Mouse (Mus musculus): ENCODE results near the gene Arhgap11a.

Arhgap11a gene

DNA sequence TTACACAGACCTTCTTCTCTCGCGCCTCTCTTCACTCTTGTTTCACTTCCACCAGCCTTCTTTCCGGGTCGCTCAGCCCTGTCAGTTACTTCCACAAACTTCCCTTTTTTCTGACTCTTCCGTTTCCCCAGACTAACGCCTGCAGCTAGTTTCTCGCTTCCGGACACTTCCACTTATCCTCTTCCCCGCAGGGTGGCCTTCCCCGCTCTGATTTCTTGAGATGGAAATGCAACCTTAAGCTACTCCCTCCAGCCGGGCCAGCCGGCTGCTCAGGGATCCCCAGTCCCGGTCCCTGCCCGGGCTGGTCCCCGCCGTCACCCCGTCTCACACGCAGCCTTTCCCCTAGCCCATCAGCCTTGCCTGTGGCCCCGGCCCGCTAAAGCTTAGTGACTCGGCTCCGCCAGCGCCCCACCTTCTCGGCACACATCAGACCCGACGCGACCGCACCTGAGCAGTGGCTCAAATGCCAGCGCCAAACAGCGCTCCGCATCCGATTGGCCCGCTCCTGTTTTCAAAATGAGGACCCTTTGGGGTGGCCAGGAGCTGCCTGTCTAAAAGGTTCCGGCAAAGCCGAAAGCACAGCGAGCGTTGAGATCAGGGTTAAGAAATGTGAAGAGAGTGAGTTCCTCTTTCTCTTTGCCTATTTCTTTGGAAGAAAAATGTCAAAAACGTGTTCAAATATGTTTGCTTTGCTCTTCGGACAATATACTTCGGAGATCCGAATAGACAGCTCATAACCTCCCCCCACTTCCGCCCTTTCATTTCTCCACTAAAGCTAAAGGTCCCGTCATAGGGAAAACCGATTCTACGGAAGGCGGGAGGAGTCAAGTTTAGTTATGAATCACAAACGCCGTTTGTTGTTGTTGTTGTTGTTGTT lies at the start of gene Arhgap11a:
Arhgap11a (minus strand) TSS at position 417 of the 877 bp plus-strand sequence.
- peak; percentile 89 for DNase-seq (ENCODE audit: low spot score)

DNA sequence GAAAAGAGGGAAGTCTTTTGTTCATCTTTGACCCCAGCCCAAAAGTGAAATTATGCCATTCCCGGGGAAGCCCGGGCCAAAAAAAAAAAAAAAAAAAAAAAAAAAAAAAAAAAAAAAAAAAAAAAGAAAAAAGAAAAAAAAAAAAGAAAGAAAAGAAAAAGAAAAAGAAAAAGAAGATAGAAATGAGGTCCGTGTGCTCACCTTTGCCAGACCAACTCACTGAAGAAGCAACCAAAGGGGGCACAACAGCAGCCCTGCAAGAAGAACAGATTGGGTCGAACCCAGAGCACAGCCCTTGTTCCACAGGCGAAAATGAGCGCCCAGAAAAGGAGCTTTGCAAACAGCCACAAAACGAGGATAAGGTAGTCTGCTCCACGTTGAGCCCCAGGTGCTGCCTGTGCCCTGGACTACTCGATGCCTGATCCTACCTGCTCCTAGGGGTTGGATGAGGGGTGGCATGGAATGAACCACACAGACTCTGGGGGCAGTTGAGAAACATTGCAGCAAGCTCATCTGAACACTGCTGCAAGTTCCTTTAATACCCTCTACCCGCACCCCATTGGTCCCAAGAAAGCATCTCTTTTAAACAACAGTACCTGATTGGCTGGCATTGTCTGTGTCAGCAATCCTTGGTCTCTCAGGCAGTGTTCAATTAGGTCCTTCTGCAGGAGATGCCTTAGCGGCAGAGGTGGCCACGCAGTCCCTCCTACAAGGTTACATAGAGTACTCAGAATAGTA lies 45.1 kb upstream of the Arhgap11a start:
- DNase-seq (ENCODE audit: low spot score): no peak

DNA sequence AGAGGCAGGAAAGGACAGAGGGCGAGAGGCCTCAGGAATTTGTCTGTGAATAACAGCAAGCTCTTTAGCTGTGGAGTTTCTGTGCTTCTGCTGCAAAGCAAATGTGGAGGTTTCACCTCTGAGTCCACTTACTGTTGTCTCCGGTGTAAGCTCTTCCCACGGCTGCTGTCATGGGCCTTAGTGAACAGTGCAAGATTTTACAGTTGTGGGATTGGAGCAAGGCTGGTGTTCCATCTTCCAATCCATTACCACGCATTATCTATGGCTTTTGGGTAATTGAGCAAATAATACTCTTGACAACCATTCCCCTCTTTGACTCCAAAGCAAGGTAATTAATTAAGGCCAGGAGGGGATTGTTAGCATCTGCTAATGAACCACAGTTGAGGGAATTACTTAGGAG lies 38.7 kb upstream of the Arhgap11a start:
- DNase-seq (ENCODE audit: low spot score): no peak

DNA sequence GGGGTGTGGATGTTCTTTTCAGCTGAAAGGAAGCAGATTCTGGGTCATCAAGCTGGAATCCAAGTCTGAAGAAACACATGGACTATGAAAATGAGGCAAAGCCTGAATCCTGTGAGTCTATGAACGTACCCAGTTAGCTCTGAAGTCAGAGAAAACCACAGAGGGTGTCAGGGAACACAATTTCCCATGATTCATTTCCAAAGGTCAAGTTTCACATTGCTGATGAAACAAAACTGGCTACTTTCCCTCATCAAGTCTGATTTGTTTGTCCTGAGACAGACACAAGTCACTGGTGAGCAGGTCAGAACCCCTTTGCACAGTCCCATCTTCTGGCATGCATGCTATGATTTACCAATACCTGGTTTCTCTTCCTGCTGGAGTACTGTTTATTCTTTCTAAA lies 37.6 kb upstream of the Arhgap11a start:
- no peak for DNase-seq (ENCODE audit: low spot score)

DNA sequence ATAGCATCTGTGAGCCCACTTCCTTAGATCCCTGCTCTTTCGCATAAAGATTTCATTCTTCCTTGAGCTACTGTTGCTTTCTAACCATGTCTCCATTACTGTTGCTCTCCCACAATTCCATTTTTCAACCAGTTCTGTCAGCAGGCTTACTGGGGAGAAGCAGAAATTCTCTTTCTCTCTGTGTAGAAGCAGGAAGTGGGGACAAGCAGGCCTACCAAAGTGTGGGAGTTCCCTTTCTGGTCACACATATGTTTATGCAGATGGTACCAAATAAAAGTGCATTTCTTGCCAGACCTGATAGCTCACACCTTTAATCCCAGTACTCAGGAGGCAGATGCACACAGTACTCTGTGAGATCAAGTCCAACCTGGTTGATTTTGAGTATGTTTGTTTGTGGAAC lies 21.7 kb upstream of the Arhgap11a start:
- DNase-seq (ENCODE audit: low spot score): no peak

DNA sequence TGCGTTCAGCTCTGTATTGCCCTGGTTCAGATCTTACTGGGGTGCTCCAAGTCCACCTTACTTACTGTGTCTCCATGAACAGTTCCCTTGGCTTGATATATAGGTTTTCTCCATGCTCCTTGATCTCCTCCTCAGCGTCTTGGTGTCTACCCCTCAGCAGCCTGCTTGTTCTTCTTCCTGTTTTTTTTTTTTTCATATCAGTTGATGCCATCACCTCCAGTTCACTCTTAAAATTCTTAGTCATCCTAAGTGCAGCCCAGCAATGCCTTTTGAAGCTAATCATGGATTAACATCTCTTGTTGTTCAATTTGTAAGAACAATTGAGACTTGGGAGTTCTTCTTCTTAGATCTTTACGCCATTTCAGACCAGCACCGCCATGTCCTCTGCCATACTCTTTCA lies 19.9 kb upstream of the Arhgap11a start:
- DNase-seq (ENCODE audit: low spot score): no peak

DNA sequence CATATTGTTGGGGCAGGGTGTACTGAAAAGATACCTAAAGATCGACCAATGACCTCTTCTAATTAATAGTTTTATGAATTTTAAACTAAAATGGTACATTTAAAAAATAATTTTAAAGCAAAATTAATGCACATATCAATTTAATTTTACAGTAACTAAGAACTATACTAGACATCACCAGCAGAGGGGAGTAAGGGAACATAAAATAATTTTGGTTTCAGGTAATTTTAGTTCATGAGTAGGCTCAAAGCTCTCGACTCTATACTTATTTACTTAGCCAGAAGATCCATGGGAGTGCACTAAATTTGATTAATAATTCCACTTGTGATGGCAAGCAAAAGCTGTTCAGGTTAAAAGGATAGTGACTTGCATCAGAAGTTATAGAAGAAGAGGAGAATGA lies 17.7 kb upstream of the Arhgap11a start:
- DNase-seq (ENCODE audit: low spot score): no peak

DNA sequence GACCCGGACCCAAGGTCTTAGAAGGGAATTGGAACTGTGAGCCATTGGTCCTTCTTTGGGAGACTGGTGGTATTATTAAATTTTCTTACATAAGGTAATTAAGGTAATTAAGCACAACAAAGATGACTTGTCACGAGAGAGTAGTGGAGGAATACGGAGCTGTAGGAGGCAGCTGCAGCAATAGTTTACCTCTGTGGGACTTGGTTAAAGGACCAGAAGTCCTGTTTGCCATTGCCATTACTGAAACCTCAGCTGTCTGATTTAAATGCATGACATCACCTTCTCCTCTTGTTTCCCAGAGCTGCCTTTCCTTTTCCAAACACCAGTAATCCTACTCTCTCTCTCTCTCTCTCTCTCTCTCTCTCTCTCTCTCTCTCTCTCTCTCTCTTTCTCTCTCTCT lies 680 bp upstream of the Arhgap11a start:
- no peak for DNase-seq (ENCODE audit: low spot score)

DNA sequence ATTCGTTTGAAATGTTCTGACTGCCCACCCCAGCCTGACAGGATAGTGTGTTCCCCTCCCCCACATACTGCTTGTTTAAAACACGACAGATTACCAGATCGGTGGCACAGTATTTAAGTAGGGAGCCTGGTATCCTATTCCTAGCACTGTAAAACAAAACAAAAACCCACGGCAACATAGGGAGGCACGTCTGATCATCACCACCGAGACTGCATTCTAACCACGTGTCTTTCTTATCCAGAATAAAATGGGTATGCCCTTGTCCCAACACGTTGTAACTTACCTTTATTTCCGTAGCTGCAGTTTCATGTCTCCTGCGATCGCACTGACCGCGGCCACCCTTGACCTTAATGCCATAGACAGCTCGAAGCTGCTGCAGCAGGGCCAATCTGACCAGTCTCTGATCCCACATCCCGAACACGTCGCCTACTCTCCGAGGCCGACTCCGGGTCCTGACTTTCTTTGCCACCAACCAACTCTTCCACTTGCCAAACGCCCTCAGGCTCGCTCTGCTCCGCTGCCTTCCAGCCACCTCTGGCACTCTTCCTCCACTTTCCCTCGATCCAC lies 700 bp downstream of the Arhgap11a start:
- peak; percentile 6 for DNase-seq (ENCODE audit: low spot score)

DNA sequence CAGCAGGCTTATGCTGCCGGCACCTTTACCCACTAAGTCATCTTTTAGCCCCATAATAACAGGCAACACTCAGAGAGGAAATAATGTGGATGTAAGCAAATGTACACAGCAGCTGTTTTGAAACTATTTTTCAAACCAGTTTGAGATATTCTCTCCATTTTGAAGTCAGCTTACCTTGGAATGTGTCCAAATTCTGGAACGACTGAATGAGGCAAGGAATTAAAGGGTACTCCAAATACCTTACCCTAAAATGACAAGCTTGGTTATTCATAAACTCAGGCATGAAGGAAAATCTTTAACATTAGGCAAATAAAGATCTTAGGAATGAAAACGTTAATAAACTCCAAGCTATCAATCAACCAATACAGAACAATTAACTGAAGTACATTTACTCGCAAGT lies 3.4 kb downstream of the Arhgap11a start:
- DNase-seq (ENCODE audit: low spot score): no peak

DNA sequence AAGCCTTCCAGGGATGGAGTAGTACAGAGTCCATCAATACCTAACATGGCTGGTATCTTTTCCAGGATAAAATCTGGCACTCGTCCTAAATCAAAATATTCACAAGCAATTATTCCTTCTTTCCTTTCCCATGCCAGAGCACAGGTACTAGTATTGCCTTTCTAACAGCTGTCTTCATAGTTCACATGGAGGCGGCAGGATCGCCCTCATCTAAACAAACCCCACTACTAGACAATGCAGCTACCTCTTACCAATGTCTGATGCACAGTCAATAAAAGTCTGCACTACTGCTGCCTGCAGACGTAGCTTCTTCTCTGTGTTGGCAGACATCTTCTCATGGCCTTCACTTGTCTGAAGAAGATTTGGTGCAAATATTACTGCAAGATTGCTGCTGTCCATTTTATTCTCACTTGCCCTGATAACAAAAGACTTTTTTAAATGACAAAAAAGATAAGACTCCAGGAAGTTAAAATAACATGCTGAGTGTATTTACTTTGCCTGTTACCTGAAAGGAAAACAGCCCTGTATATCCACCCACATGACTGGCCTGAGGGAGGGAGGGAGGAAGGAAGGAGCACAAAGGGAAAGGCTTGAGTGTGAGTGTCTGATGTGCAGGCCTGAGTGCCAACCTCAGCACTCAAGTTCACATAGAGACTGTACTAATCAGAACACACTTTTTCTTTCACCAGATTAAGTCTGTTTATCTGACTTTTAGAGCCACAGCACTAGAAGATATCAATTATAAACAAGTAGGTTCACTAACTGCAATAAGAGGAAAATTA lies 6.6 kb downstream of the Arhgap11a start:
- no peak for DNase-seq (ENCODE audit: low spot score)

DNA sequence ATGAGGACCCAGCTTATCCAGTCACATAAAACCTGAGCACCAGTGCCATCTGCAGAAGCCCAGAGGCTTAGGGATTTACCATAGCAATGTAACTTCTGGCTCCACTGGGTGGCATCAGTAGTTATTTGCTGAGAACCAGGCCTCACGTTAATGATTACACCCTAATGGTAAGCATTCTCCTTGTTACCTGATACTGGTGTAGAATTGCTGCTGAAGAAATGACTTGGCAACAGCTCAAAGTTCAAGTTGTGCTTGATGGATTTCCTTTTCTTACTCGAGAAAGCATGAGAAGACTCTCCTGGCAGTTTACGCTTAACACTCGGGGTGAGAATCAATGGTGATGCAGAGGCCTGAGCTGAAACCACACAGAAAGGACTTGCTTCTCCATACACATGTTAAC lies 9.0 kb downstream of the Arhgap11a start:
- DNase-seq (ENCODE audit: low spot score): no peak

DNA sequence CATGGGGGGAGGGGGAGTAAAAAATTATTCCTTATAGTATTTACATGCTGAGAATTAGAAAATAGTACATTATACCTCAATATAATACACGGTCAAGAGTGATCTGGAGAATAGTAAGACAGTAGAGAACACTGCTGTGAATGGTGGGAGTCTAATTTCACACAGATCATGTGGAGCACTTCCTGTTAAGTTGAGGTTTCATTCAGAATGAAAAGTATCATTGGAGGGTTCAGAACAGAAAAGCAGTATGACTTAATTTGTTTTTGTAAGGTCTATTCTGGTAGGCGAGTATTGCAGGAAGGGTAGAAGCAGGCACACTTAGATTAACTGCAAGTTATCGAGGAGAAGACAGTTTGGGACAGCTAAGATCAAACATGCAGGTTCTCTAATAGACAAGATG lies 13.2 kb downstream of the Arhgap11a start:
- DNase-seq (ENCODE audit: low spot score): no peak

DNA sequence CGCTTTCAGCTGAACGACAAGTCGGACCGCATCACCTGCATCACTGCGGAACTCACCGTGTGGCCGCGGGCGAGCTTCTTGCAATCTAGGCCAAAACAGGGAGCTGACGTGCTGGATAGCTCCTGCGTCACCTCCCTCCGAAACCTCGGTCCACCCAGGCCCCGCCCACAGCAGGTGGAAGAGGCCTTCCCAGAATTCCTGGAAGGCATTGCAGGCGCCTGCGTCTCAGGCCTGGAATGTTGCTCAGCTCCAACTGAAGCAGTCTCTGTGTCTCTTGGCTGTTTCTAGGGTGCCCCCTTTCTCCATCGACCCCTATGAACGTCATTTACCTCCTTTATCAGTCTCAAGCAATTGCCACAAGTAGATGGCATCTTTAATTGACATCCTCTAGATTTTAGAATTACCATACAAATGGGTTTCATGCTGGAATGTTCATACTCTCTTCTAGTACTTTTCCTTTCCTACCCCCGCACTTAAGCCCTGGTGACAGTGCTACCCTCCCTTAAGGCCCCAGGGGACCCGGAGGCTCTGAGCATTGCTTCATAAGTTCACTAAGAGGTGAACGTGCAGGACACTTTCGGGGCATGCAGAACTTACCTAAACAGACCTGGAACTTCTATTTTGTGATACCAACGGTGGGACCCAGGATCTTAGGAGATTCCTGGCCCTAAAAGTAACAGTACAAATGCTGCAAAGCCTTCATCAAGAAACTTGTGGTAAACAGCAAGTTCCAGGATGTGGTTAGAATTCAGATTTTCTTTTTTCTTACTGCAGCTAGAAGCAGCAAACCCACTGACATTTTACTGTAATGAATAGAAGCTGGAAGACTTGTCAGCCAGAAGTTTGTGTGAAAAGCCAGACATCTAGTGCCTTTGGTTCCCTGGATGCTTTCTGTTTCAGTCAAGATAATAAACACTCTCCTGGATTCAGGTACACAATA lies 19.2 kb downstream of the Arhgap11a start, which contains the start of gene Scg5:
Scg5 (minus strand) TSS at position 179 of the 940 bp plus-strand sequence.
- DNase-seq (ENCODE audit: low spot score): no peak

DNA sequence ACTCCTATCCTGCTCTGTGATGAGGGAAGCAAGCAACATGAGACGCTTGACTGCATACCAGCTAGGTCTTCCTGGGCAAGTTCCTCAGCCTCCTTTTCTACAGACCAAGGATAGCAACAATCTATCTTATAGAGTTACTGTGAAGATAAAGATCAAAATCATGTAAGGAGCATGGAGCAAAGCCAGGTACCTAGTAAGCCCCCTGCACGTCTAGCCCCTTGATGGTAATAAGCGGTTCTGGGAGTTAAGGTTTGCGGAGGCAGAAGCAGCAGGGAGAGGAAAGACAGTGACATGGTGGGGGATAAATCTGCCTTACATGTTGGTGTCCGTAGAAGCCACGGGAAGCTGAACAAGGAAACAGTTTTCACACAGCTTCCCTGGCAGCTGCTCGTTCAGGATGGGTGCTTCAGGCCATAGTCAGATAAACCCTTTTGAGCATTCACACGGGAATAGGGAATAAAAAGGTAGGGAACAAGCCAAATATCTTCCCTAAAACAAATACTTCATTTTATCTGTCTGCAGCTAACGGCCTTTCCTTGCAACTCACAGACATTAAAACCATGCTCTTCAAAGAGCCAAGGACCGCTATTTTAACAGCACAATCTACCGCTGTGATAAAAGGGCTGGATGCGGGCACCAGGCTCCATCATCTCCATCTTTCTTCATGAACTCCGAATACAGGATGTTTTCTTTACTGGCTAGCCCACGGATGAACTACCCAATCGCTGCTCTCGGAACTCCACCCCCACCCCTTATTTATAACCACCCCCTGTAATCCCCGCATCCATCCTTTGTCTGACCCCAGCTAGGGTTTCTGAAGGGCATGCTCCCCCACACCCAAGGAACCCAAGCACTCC lies 20.1 kb downstream of the Arhgap11a start:
- DNase-seq (ENCODE audit: low spot score): no peak

DNA sequence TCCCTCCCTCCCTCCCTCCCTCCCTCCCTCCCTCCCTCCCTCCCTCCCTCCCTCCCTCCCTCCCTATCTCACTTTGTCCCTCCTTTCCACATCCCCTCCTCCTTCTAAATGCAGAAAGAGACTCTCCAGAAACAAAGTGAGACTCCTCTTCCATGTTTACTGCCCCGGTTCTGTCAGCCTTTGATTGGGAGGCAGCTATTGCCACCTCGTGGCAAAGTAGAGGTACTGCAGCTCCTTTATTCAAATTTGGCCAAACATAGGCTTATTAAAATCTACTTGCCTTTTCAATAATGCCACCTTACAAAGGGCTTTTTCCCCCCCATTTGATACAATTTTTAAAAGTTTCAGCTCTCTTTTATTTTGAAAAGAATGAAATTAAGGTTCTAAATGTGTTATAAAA lies 24.6 kb downstream of the Arhgap11a start:
- DNase-seq (ENCODE audit: low spot score): peak; percentile 18

DNA sequence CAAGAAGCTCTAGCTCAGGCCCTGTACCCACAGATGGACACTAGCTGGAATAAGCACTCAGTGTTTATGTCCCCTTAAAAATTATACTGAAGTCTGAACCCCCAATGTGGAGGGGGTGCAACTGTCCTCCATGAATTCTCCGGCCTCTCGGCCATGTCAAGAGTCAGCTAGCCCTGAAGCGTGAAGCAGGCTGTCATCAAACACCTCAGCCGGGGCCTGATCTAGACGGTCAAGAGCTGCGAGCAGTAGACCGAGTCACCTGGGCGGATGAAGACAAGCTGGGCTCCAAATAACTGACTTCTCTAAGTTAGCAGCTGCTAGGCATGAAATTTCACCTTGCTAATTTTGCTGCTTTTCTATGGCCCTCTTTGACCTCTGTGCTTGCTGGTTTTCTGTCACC lies 26.1 kb downstream of the Arhgap11a start:
- no peak for DNase-seq (ENCODE audit: low spot score)

DNA sequence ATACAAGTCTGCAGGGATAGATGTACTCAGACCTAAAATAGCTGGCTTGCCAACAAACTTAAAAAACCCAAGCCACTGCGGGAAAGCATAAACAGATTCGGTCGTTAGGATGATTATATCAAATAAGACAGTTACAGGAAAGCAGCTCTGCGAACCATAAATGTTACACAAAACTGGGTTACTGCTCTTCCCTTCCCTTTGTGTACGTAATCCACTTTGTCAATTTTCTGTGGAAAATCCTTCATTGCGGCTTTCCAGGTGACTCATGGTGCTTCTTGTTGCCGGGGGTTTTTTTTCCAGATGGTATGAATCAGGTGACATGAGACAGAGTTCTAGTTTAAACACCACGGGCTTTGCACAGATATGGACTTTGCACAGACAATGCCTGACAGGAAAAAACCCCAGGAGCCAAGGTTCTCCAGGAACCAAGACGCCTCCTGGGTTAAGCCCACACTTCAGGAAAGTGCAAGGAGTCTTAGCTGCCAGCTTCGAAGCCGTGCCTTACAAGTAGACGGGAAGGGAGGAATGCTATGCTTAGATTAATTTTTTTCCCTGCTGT lies 27.2 kb downstream of the Arhgap11a start:
- no peak for DNase-seq (ENCODE audit: low spot score)

DNA sequence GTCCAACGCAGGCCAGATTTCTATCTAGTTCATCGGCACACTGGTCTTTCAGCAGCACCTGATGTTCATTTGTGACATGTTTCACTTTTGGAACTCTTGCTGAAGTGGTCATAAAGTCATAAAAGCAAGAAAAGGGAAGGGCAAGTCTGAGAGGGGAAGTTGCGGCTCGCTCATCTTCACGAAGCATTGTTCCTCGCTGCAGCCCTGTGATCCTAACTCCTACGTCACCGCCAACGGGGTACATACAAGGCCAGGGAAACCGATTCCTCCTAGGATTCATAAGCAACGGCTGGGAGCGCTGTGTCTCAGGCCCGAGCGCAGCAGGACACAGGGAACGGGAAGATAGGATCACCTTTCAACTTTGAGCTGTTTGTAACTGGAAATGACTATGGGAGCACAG lies 28.3 kb downstream of the Arhgap11a start:
- DNase-seq (ENCODE audit: low spot score): no peak

Measured in urinary bladder, postnatal 25 days (tissue).